Mouse (Mus musculus) thymus, adult 18-20 months (tissue): Measurements from ENCODE around the gene Plekhg2.

Experiments used
- DNase-seq, 2 experiments: peaks; one replicate each; pipeline ENCODE4 v3.0.0; 2022; ENCODE audit warnings: mixed read lengths in 2 of 2

Gene Plekhg2

DNA sequence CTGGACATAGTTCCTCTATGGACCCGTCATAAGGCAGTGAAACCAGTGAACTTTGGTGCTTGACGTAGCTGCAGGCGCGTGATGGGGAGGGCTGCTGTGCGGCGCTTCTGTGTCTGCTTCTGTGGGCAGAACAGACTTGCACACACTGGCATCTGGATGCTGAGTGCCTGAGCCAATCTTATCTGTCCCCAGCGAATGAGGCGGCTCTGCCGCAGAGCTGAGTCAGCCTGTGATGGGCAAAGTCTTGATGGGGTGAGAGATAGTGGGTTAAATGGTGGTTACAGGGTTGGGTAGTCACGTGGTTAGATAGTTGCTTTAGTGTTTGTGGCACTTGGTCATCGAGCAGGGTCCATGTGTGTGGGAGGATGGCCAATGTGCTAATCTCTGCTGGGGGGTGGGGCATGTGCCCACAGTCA lies 10.6 kb upstream of the Plekhg2 start:
- DNase-seq = peak; percentile 66 to 79

- DNase-seq = peak in 1 of 2 experiments; percentile 57
Observed at GRCm38 (mm10) chr7:28382347-28382951, 10.1 kb upstream of the Plekhg2 start.

DNA sequence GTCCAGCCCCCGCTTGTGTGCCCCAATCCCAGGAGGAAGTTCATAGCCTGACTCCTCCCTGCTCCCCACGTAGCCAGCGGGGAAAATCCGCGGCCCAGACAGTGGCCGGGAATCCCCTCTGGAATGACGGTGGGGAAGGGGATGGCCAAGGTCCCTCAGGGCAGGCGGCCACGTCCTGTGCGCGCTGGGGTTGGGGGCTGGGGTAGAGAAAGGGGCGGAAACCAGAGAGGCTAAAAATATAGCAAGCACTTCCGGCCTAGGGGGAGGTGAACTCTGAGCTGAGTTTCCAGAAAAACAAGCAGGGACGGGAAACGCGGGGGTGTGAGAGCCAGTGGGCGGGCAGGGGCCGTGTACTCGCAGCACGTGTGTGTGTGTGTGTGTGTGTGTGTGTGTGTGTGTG lies 9.5 kb upstream of the Plekhg2 start:
- DNase-seq = peak; percentile 90 to 96

DNA sequence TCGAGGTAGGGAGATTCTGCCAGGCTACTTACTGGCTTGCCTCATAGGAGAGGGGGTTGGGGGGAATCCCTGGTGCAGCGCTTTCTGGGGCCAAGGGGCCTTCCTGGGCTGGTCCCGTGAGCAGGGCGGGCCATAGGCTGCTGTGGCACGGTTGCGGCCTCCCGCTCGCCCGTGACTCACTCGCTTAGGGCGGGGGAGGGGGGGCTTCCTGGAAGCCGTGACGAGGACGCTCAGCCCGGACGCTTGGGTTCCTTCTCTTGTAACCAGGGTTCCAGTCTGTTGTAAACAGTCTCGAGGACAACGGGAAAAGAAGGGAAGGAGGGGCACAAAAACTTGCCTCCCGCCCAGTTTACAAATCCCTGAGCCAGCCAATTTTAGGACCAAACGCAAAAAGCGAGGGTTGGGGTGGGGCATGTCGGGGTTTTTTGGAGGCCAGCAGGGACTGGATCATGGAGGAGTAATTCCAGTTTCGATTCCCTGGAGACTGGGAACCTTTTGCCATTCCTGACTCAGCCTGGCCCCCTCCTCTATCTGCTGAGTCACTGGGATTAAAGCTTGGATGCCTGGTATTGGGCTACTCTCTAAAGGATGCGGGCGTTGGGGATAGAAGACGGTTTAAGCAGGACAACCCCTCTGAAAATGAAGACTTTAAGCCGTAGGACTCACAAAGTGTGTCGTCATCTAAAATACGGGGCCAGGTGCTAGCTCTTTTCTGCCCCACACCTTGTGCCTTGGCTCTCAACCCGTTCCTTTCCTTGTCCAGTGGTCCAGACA lies 8.8 kb upstream of the Plekhg2 start:
- DNase-seq = peak; percentile 82 to 87

GRCm38 (mm10) chr7:28380237-28381016 lies 8.0 kb upstream of the Plekhg2 start, which contains the start of gene Zfp36:
Zfp36 (minus strand) TSS chr7:28380253.
- DNase-seq = no peak

GRCm38 (mm10) chr7:28378769-28379651 lies 6.6 kb upstream of the Plekhg2 start:
- peak; percentile 86 to 89 for DNase-seq

GRCm38 (mm10) chr7:28378066-28378690 lies 5.8 kb upstream of the Plekhg2 start:
- peak; percentile 34 to 52 for DNase-seq

GRCm38 (mm10) chr7:28377190-28378065 lies 5.0 kb upstream of the Plekhg2 start:
- no peak for DNase-seq

DNA sequence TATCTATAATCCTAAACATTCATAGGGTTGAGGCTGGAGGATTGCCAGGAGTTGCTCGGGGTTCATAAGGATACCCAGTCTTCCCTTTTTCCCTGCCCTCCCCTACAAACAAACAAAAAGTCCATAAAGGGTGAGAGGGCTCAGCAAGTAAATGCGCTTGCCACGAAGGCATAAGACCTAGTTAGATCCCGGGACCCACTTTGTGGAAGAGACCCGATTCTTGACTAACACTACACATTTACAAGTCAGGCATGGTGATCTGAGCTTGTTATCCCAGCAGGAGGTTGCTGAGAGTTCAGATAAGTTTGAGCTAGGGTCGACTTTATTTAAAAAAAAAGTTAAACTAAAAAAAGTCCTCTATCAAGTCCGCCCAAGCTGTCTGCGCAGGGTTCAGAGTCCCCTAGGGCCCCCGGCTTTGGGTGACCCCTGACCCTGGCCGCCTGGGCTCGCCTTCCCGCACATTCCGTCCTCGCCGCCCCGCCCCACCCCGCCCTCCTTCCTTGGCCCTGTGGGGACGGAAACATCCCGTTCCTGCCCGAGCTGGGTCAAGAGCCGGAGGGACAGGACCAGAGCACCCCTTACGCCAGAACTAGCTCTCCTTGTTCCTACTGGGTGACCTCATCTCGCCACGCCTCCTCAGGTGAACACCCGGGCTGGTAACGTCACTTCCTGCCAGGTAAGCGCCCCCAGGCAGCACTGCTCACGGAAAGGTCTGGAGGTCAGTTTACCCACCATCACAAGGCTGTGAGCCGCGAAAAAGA lies 3.8 kb upstream of the Plekhg2 start:
- peak; percentile 59 to 72 for DNase-seq

- DNase-seq = peak; percentile 92 to 95
Observed at GRCm38 (mm10) chr7:28375176-28375921, 3.0 kb upstream of the Plekhg2 start.

DNA sequence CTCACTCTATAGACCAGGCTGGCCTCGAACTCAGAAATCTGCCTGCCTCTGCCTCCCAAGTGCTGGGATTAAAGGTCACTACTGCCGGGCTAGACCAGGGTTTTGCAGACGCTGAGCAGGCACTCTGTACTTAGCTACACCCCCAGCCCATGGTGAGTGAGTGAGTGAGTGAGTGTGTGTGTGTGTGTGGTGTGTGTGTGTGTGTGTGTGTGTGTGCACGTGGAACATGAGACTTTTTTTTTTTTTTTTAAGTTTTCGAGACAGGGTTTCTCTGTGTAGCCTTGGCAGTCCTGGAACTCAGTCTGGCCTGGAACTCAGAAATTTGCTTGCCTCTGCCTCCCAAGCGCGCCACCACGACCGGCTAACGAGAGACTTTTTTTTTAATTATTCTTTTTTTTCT lies 2.2 kb upstream of the Plekhg2 start:
- no peak for DNase-seq

GRCm38 (mm10) chr7:28373891-28374495 lies 1.6 kb upstream of the Plekhg2 start:
- no peak for DNase-seq

DNA sequence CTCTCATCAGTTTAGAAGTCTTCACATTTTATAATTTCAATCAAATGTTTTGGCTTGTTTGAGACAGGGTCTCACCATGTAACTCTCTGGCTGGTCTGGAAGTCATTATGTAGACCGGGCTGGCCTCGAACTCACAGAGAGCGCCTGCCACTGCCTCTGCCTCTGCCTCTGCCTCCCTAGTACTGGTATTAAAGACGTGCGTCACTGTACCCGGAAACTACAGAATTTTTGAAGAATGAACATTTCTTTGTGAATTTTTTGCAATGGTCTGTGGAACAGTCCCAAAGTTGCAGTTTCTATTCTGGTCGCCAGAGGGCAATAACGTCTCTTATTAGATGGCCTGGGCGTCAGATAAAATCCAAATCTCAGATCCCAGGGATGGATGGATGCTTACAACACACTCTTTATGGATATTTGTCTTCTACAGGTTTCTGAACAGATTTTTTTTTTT lies 757 bp upstream of the Plekhg2 start:
- DNase-seq = peak in 1 of 2 experiments; percentile 74

DNA sequence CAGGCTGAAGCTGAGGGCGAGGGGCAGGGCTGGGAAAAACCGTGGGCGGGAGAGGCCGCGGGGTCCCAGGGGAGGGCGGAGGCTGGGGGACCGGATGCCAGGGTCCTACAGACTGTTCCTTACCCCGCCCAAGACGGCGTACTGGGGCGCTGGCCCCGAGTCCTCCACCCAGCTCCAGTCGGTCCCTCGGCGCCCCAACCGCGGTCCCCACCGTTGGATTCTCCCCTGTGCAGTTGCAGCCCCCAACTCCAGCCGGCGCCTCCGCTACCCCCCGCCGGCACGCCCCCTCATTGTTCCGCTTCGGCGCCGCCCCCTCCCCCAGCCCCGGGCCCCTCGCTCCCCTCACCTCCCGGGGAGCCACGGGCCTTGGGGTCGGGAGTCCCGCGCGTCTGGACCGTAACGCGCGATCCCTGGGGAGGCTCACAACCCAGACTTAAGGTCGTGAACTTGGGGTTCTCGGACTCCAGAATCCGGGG lies 847 bp downstream of the Plekhg2 start:
- peak; percentile 74 to 81 for DNase-seq

- peak in 1 of 2 experiments; percentile 47 for DNase-seq
Observed at GRCm38 (mm10) chr7:28370977-28371513, 1.4 kb downstream of the Plekhg2 start.

DNA sequence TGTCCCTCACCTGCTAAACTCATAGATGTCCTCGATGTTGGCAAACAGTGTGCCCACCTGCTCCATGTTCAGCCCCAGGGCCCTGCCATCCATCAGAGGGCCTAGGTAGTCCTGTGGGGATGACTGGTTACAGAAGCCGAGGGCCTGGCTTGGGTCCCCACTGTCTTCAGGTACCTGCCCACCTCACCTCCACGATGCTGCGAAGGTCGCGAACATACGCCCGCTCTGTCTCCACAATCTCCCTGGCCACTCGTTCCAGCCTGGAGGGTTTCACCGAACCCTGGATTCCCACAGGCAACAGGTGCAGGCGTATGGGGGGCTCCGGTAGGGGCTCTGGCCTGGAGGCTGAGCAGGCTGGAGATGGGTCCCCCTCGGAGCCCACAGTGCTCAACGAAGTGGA lies 2.3 kb downstream of the Plekhg2 start:
- no peak for DNase-seq

DNA sequence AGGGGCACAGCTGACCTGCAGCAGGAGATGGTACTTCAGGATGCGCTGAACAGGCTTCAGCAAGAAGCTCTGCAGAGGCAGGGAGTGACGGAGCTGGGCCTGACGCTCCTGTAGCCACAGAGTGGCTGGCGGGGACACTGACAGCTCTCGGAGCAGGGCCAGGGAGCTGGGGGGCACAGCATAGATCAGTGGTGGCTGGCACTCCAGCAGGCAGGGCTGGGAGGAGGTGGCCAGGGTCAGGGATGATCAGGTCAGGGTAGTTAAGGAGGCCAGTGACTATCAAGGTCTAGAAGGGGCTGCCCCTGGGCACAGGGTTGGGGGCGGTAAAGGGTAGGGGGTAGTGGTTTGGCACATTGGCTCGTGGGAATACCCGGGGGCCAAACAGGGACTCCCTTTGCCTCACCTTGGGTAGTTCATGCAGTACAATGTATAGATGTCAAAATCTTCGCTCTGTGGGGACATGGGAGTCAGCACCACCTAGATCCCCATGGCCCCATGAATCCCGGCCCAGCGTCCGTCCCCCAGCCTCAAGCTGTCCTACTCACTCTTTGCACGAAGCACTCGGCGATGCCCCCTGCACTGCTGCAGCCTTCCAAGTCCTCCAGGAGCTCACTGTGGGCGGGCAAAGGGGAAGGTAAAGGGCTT lies 4.0 kb downstream of the Plekhg2 start:
- DNase-seq = no peak
